Mouse (Mus musculus) C2C12 (cell line): ENCODE results near the gene Slc35c1. TPM values are rescaled to one million over a fixed set of nuclear protein-coding genes. Genes with fewer than 3 reads are reported as not detected.
A peak's percentile ranks its signal among the peaks of the same experiment; 100 is the strongest.

ENCODE experiments used
- H3K27me3 ChIP-seq: one replicate; pipeline ENCODE4 v1.6.1; 2011; ENCODE audit not compliant: control insufficient read depth, insufficient read depth, insufficient read length
- H3K36me3 ChIP-seq: one replicate; pipeline ENCODE4 v1.6.1; 2011; ENCODE audit not compliant: control insufficient read depth, insufficient read depth
- H3K4me3 ChIP-seq: one replicate; pipeline ENCODE4 v1.5.1; 2011; ENCODE audit warnings: mild to moderate bottlenecking, control low read depth; ENCODE audit not compliant: poor library complexity, insufficient read depth, severe bottlenecking
- H3K79me2 ChIP-seq: one replicate; pipeline ENCODE4 v1.6.1; 2011; ENCODE audit not compliant: control insufficient read depth, insufficient read depth
- H3K79me3 ChIP-seq: one replicate; pipeline ENCODE4 v1.6.1; 2011; ENCODE audit warnings: low read depth, control low read depth
- H3ac ChIP-seq: one replicate; pipeline ENCODE3; 2011; ENCODE audit warnings: low read depth; ENCODE audit not compliant: control insufficient read depth, insufficient read length
- CEBPB ChIP-seq: IDR thresholded peaks from one replicate; pipeline ENCODE4 v1.6.1; 2011; ENCODE audit warnings: low read depth, mild to moderate bottlenecking, control low read depth, moderate library complexity
- CTCF ChIP-seq: IDR thresholded peaks from one replicate; pipeline ENCODE4 v1.5.1; 2011; ENCODE audit not compliant: control insufficient read depth, insufficient read depth, insufficient read length
- FOSL1 ChIP-seq: IDR thresholded peaks from one replicate; pipeline ENCODE4 v1.8.0; 2011; ENCODE audit warnings: mild to moderate bottlenecking, low read length; ENCODE audit not compliant: poor library complexity, insufficient read depth, severe bottlenecking
- MAX ChIP-seq: IDR thresholded peaks from one replicate; pipeline ENCODE4 v1.6.1; 2011; ENCODE audit warnings: mild to moderate bottlenecking, control low read depth
- MYOD1 ChIP-seq: IDR thresholded peaks from one replicate; pipeline ENCODE4 v1.6.1; 2011; ENCODE audit warnings: low read depth; ENCODE audit not compliant: control insufficient read depth, insufficient read length
- MYOG ChIP-seq: IDR thresholded peaks from one replicate; pipeline ENCODE4 v1.6.1; 2011; ENCODE audit not compliant: control insufficient read depth, insufficient read length; ENCODE audit errors: extremely low read depth
- USF1 ChIP-seq: IDR thresholded peaks from one replicate; pipeline ENCODE4 v1.6.1; 2011; ENCODE audit warnings: low read depth, mild to moderate bottlenecking, control low read depth, moderate library complexity
- polyA plus RNA-seq: library from polyadenylated mRNA; unstranded; fragments of >200 nt; fragmentation: generic; extraction: Trizol; gene quantifications from one replicate; pipeline ENCODE4 v1.2.1, GENCODE M21; 2012; ENCODE audit warnings: missing spikeins

Gene Slc35c1
- polyA plus RNA-seq, 1 experiment = 9.6 TPM

DNA sequence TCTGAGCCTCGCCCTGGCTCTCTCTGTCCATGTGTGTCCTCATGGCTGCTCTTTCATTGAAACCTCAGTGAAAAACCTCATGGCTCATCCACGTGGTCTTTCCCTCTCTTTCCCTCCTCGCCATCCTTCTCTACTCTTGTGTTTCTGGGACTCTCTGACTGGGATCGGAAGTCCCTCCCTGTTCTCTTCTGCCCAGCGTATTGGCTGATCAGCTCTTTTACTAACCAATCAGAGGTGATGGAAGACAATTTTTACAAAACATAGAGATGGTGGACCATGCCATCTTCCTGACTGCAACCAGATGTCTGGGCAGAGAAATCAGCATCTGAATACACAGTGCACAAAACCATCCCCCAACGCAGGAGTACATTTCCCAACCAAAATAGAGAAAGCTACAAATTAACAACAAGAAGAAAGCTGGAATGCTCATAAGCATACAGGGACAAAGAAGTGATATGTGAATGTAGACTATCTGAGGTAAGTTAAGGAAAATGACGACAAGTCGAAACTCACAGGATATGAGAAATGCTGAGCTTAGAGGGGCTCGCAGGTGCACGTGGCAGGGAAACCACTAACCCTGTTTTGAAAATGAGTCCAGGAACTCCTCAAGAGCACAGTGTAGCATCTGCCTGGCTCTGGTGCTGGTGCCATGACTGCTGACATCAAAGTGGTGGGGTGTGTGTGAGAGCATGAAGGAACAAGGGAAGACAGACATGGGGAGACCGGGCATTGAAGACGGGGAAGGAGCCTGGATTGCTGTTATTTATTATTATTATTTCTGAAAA lies 11.7 kb upstream of the Slc35c1 start:
- H3K79me3 ChIP-seq = no peaks in the 10 kb centered on the region
- H3K79me2 ChIP-seq = no peaks in the 10 kb centered on the region
- no peaks in the 10 kb centered on the region for H3K27me3 ChIP-seq
- no peaks in the 10 kb centered on the region for H3K36me3 ChIP-seq
- no peak for TF ChIP-seq MYOD1
- TF ChIP-seq CEBPB = no peak
- TF ChIP-seq USF1 = no peak
- TF ChIP-seq FOSL1 = no peak
- no peak for TF ChIP-seq MAX
- TF ChIP-seq CTCF = no peak
- no peak for TF ChIP-seq MYOG
- no peak overlapping the region for H3K4me3 ChIP-seq
- H3ac ChIP-seq = no peak overlapping the region

DNA sequence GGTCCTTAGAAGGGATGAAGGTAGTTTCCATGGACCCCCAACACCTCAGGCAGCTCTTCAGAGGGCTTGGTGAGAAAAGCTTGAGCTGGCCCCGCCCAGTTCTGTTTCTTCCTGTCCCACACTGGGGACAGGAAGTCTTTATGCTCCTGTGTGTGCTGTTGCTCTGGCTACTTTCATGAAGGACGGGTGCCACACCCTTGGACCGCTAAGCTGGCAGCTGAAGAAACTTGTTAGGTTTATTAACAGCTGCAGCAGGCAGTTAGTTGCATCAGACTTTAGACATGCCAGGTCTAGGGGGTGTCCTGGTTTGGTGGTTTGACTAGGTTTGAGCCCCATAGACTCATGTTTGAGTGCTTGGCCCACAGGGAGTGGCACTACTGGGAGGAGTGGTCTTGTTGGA lies 4.4 kb upstream of the Slc35c1 start:
- no peak overlapping the region for H3ac ChIP-seq
- no peaks in the 10 kb centered on the region for H3K36me3 ChIP-seq
- H3K79me3 ChIP-seq = no peaks in the 10 kb centered on the region
- TF ChIP-seq CEBPB (no peak), FOSL1 (no peak), USF1 (no peak), CTCF (no peak), MYOD1 (peak; percentile 43), MAX (no peak)
- no peaks in the 10 kb centered on the region for H3K27me3 ChIP-seq
- no peak overlapping the region for H3K4me3 ChIP-seq
- no peaks in the 10 kb centered on the region for H3K79me2 ChIP-seq

- H3ac ChIP-seq = no peak overlapping the region
- H3K4me3 ChIP-seq = no peak overlapping the region
- peaks cover 5% of the 10 kb centered on the region for H3K79me3 ChIP-seq
- peaks cover 30% of the 10 kb centered on the region for H3K79me2 ChIP-seq
- H3K27me3 ChIP-seq = no peaks in the 10 kb centered on the region
- TF ChIP-seq FOSL1 (no peak), MAX (no peak), MYOG (no peak), CTCF (no peak), CEBPB (no peak), MYOD1 (no peak), USF1 (no peak)
- no peaks in the 10 kb centered on the region for H3K36me3 ChIP-seq
Observed at GRCm38 (mm10) chr2:92461215-92461614, 877 bp upstream of the Slc35c1 start.

DNA sequence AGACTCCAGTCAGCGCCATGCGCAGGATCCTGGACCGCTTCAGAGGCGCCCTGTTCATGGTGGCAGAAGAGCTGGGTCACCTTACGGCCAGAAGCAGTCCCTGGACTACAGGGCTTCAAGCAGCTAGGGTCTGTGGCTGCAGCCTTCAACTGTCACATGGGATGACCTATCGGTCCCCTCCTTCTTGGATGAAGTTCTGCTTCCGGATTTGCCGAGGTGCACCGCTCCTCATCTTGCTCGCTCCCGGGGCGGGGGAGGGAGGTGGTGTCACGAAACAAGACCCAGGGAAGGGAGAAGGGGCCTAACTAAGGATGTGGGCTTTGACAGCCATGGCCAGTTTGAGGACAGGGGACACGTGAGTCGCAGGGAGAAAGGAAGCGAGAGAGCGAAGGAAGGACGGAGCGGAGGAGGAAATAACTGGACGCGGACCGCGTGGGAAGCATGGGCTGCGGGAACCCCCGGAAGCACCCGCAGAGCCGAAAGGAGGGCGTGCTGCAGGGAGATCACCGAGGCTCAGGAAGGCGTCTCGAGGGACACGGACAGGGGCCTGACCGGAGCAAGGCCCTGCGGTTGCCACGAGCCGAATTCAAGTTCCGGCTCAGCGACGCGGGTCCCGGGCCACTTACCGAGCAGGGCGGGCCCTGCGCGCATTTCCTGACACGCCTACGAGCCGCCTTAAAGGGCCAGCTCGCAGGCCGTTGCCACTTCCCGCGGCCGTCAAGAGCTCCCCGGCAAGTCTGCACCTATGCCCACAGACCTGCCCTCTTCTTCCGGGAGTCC lies 1.0 kb downstream of the Slc35c1 start:
- Histone ChIP-seq H3ac (peak overlapping the region; percentile 87), H3K79me3 (peaks cover 5% of the 10 kb centered on the region), H3K27me3 (no peaks in the 10 kb centered on the region), H3K79me2 (peaks cover 35% of the 10 kb centered on the region), H3K36me3 (peaks cover 7% of the 10 kb centered on the region), H3K4me3 (peak overlapping the region; percentile 64)
- TF ChIP-seq CTCF (no peak), MYOD1 (no peak), FOSL1 (no peak), MAX (peak; percentile 65), MYOG (no peak), USF1 (peak; percentile 1), CEBPB (no peak)

DNA sequence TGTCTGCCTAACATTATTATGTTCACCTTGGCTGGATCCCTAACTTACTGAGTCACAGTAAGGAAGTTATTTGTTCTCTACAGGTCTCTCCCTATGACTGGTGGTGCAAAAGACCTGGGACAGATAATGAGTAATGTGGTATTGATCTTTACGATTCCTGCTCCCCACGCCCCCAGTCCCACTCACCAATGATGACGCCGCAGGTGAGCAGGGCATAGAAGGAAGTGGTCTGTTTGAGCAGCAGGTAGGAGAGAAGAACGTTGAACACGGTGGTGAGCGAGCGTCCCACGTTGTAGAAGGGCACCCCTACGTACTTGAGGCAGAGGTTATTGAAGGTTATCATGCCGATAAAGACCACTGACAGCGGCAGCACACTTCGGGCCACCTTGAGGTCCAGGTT lies 1.9 kb downstream of the Slc35c1 start:
- TF ChIP-seq MYOD1 (no peak), MAX (no peak), CTCF (no peak), FOSL1 (no peak), CEBPB (no peak), USF1 (no peak), MYOG (no peak)
- peaks cover 15% of the 10 kb centered on the region for H3K36me3 ChIP-seq
- peaks cover 35% of the 10 kb centered on the region for H3K79me2 ChIP-seq
- peak overlapping the region; percentile 64 for H3K4me3 ChIP-seq
- no peaks in the 10 kb centered on the region for H3K27me3 ChIP-seq
- peak overlapping the region; percentile 87 for H3ac ChIP-seq
- H3K79me3 ChIP-seq = peaks cover 5% of the 10 kb centered on the region
